Mouse (Mus musculus): ENCODE measurements around the gene S1pr1. TPM values are rescaled to one million over a fixed set of nuclear protein-coding genes. Genes with fewer than 3 reads are reported as not detected.

S1pr1 gene
- polyA plus RNA-seq, 1 experiment from 2014 or later: 22.8 TPM

DNA sequence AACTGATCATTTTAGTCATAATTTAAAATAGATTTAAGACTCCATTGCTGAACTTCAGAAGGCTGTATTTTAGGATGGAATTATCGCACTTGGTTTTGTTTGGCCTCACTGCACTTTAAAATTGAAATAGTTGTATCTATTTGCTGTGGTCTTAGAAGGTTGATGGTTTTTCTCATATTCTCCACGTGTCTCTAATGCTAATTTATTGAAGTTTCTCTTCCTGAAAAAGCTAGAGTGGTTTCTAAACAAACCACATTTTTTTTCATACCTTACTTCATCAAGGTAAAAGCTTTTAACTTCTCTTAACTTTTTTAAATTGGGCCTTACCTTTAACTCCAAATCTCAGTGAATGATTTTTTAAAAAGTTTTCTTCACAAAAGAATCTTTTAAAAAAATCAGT, 4.8 kb downstream of the S1pr1 start:
- Histone ChIP-seq H3K27me3 (peaks cover 15% of the 10 kb centered on the region), H3K36me3 (no peaks in the 10 kb centered on the region), H3K4me3 (no peak overlapping the region), H3K4me1 (replicated peaks) (peaks cover 33% of the 10 kb centered on the region), H3K9ac (no peak overlapping the region), H3K27ac (no peak overlapping the region), H3K9me3 (no peaks in the 10 kb centered on the region), H3K4me2 (no peak overlapping the region)
- ATAC-seq (ENCODE audit: low FRiP score): no peak
- 83% methylated on average over 2 of the region's 2 CpGs for WGBS

DNA sequence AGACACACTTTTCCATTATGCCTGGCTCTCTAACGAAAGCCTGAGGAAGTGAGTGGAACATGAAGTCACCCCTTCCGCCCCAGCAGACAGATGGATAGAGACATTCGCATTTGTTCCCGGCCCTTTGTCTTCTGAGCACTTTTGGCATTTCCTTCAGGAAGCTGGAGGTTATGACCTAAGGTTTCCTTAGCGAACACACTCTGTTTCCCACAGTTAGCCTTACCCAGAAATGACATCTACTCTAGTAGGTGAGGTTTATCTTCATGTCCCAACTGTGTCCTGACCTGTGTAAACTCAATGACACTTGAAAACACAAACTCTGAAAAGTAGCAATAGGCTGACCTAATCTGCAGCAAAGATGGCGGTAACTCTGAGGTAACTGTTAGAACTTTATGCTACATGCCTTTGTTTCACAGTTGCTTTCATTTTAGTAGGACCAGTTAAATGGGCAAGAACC, 5.7 kb downstream of the S1pr1 start:
- 89% methylated on average over 6 of the region's 6 CpGs for whole genome bisulfite sequencing
- no peak overlapping the region for H3K27ac ChIP-seq
- no peak overlapping the region for H3K4me2 ChIP-seq
- peaks cover 24% of the 10 kb centered on the region for H3K4me1 ChIP-seq (replicated peaks)
- H3K27me3 ChIP-seq: peaks cover 9% of the 10 kb centered on the region
- H3K9ac ChIP-seq: no peak overlapping the region
- H3K36me3 ChIP-seq: no peaks in the 10 kb centered on the region
- no peak overlapping the region for H3K4me3 ChIP-seq
- H3K9me3 ChIP-seq: no peaks in the 10 kb centered on the region
- no peak for ATAC-seq (ENCODE audit: low FRiP score)

DNA sequence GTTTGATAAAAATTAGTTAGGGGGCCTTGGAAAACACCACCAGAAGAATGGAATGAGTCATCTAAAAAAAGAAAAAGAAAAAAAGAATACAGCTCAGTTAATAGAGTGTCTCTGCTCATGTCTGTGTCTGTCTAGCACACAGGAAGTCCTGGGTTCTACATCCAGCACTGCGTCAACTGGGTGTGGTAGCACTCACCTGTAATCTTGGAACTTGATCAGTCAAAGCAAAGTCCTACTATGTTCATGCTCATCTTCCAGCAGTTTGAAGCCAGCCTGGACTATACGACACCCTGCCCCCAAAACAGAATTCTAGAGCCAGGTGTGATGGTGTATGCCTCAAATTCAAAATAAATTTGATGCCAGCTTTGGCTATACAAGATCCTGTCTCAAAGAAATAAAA, 8.1 kb downstream of the S1pr1 start:
- Histone ChIP-seq H3K36me3 (no peaks in the 10 kb centered on the region), H3K4me1 (replicated peaks) (0 out of 2 replicates have a peak, but pooled peaks cover 4% of the 10 kb centered on the region), H3K4me2 (no peak overlapping the region), H3K9me3 (no peaks in the 10 kb centered on the region), H3K4me3 (no peak overlapping the region), H3K9ac (no peak overlapping the region), H3K27ac (no peak overlapping the region), H3K27me3 (no peaks in the 10 kb centered on the region)
- WGBS: 95% methylated on average over 2 of the region's 2 CpGs
- ATAC-seq (ENCODE audit: low FRiP score): no peak

DNA sequence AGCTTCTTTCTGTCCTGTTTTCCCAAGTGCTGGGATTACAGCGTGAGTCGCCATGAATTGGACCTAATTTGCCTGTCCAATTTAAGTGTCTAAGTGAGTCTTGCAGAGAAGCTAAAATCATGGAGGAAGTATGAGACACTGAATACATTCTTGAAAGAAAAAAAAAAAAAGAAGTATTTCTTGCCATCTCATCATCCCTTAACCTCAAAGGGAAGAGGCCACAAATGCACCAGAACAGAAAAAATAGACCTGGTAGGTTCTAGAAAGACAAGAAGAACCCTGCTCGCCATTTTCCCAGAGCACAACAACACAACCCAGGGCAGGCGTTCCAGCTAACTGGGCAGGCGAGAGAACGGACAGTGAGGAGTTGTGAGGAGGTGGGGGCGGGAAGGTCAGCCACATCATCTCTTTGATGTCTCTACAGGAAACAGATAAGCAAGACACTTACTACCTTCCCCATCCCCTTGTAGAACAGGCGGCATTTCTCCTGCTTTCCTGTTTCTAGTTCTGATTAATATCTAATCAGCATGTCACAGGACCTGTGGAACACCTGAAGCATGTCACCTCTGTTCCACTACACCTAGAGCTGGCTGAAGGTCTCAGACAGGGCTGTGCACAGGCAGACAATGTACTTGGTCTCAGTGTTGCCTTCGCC, 10.5 kb downstream of the S1pr1 start:
- Histone ChIP-seq H3K9ac (no peak overlapping the region), H3K27ac (no peak overlapping the region), H3K4me2 (no peak overlapping the region), H3K36me3 (no peaks in the 10 kb centered on the region), H3K4me3 (no peak overlapping the region), H3K4me1 (replicated peaks) (no peaks in the 10 kb centered on the region), H3K9me3 (no peaks in the 10 kb centered on the region), H3K27me3 (no peaks in the 10 kb centered on the region)
- no peak for ATAC-seq (ENCODE audit: low FRiP score)
- 87% methylated on average over 9 of the region's 9 CpGs for WGBS

DNA sequence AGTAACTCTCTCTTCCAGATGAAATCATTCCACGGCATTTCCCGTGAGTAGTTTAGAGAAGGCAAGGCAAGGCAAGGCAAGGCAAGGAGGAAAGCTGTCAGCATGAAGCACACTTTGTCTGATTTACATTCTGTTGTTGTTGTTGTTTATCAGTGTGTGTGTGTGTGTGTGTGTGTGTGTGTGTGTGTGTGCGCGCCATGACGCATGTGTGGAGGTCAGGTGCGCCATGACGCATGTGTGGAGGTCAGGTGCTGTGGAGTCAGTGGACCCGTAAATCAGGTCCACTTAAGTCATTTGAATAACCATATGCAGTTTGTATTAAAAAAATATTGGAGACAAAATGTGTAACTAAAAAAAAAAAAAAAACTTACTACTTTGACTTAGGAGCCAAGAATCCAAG, 11.2 kb downstream of the S1pr1 start:
- H3K4me1 ChIP-seq (replicated peaks): no peaks in the 10 kb centered on the region
- no peak overlapping the region for H3K4me2 ChIP-seq
- H3K36me3 ChIP-seq: no peaks in the 10 kb centered on the region
- ATAC-seq (ENCODE audit: low FRiP score): no peak
- H3K9me3 ChIP-seq: no peaks in the 10 kb centered on the region
- H3K27ac ChIP-seq: no peak overlapping the region
- H3K27me3 ChIP-seq: no peaks in the 10 kb centered on the region
- WGBS: 97% methylated on average over 8 of the region's 8 CpGs
- no peak overlapping the region for H3K9ac ChIP-seq
- no peak overlapping the region for H3K4me3 ChIP-seq

DNA sequence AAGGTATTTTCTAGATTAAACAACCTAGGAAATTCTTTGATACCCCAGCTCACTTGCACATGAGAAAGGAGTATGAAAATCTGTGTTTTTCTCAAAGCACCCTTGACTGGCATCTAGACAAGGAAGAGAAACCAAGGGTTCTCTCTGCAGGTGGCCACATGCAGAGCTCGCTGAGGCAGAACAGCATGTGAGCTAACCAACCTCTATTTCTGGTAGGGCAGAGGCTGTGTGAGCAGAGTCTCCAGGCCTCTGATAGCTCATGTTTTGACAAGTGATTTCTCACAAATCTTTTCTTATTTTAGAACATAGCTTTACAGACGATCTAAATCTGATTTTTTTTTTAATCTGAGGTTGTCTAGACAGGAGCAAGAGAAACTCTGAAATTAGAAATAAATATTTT, 12.8 kb downstream of the S1pr1 start:
- Histone ChIP-seq H3K4me1 (replicated peaks) (no peaks in the 10 kb centered on the region), H3K4me2 (no peak overlapping the region), H3K9me3 (no peaks in the 10 kb centered on the region), H3K27me3 (no peaks in the 10 kb centered on the region), H3K36me3 (no peaks in the 10 kb centered on the region), H3K4me3 (no peak overlapping the region), H3K27ac (no peak overlapping the region), H3K9ac (no peak overlapping the region)
- ATAC-seq (ENCODE audit: low FRiP score): no peak
- WGBS: 69% methylated on average over 2 of the region's 2 CpGs

DNA sequence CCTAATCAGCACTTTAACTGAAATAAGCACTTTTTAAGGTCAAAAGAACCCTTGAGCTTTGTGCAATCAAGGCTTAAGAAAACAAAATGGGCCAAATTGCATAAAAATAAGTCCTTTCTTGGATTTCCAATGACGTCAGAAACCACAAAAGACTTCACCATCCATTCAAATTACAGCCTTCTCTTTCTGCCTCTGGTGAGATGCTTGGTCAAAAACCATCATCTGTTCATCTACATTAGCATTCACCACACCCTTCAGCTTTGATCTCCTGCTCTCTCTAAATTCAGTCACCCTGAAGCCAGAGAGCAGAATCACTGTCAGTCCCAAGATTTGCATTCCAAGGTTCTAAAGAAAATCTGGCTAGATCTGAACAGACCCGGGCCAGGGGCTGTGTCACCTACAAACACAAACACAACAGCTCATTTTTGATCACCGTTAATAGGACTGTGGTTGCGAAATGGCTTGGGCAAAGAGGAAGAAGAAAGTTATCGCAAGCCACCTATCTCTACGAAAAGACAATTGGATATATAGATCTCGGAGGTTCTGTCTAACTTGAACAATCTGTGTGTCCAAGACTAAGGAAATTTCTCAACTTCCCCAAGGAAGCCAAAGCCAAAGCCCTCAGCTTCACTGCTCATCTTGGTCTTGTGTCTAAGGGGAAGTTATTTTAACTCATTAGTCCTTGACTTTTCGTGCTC, 19.5 kb downstream of the S1pr1 start:
- 78% methylated on average over 8 of the region's 8 CpGs for WGBS
- H3K4me2 ChIP-seq: no peak overlapping the region
- H3K36me3 ChIP-seq: no peaks in the 10 kb centered on the region
- H3K27ac ChIP-seq: no peak overlapping the region
- H3K27me3 ChIP-seq: no peaks in the 10 kb centered on the region
- no peaks in the 10 kb centered on the region for H3K9me3 ChIP-seq
- no peak for ATAC-seq (ENCODE audit: low FRiP score)
- no peak overlapping the region for H3K9ac ChIP-seq
- H3K4me3 ChIP-seq: no peak overlapping the region
- H3K4me1 ChIP-seq (replicated peaks): no peaks in the 10 kb centered on the region

DNA sequence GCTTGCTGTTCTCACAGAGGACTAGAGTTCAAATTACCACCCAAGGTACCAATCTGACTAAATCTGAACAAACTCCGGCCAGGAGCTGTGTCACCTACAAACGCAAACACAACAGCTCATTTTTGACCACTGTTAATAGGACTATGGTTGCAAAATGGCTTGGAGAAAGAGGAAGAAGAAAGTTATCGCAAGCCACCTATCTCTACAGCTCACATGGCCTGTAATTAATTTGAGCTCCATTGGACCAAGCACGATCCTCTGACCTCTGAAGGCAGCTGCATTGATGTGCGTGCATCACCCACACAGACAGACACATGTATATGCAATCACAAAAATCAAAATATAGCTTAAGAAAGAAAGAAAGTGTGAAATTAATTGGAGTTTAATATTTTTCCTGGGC, 20.7 kb downstream of the S1pr1 start:
- H3K27me3 ChIP-seq: no peaks in the 10 kb centered on the region
- no peak overlapping the region for H3K4me2 ChIP-seq
- H3K4me1 ChIP-seq (replicated peaks): no peaks in the 10 kb centered on the region
- no peak overlapping the region for H3K4me3 ChIP-seq
- WGBS: 86% methylated on average over 5 of the region's 5 CpGs
- no peaks in the 10 kb centered on the region for H3K36me3 ChIP-seq
- H3K9ac ChIP-seq: no peak overlapping the region
- no peak for ATAC-seq (ENCODE audit: low FRiP score)
- no peaks in the 10 kb centered on the region for H3K9me3 ChIP-seq
- H3K27ac ChIP-seq: no peak overlapping the region

DNA sequence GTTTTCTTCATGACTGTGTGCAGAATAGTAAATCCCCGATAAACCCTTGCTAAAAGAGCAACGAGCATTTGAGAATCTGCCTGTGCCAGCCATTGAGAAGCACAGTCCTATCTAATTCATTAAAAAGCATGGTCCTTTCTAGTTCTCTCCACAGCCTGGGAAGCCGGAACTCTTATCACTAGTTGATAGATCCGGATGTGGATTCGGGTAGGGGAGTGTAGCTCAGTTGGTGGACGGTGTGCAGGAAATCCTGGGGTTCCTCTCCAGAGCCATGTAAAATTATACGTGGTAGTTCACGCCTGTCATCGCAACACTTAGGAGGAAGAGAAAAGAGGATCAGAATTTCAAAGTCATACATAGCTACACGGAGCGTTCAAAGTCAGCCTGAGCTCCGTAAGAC, 21.5 kb downstream of the S1pr1 start:
- H3K9me3 ChIP-seq: no peaks in the 10 kb centered on the region
- no peak overlapping the region for H3K4me3 ChIP-seq
- WGBS: 86% methylated on average over 12 of the region's 12 CpGs
- H3K36me3 ChIP-seq: no peaks in the 10 kb centered on the region
- H3K4me2 ChIP-seq: no peak overlapping the region
- ATAC-seq (ENCODE audit: low FRiP score): no peak
- no peaks in the 10 kb centered on the region for H3K27me3 ChIP-seq
- no peak overlapping the region for H3K9ac ChIP-seq
- no peaks in the 10 kb centered on the region for H3K4me1 ChIP-seq (replicated peaks)
- no peak overlapping the region for H3K27ac ChIP-seq

DNA sequence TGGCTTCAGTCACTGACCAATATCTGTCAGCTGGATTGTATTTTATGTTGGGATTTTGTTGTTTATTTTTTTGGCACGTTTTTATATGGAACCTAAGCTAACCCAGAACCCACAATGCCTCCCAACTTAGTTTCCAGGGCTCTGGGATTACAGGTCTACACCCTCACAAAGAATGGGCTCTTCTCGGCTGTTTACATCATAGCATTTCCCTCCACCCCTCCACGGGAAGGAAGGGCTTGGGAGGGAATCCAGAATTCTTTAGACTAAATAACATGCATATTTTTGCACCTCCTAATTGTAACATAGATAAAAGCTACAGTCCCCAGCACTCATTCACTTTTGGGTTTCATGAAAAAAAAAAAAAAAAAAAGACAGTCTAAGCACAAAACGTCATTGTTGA, 22.0 kb downstream of the S1pr1 start:
- Histone ChIP-seq H3K4me1 (replicated peaks) (no peaks in the 10 kb centered on the region), H3K27ac (no peak overlapping the region), H3K9me3 (no peaks in the 10 kb centered on the region), H3K4me2 (no peak overlapping the region), H3K27me3 (no peaks in the 10 kb centered on the region), H3K9ac (no peak overlapping the region), H3K36me3 (no peaks in the 10 kb centered on the region), H3K4me3 (no peak overlapping the region)
- 53% methylated on average over 4 of the region's 4 CpGs for WGBS
- no peak for ATAC-seq (ENCODE audit: low FRiP score)

DNA sequence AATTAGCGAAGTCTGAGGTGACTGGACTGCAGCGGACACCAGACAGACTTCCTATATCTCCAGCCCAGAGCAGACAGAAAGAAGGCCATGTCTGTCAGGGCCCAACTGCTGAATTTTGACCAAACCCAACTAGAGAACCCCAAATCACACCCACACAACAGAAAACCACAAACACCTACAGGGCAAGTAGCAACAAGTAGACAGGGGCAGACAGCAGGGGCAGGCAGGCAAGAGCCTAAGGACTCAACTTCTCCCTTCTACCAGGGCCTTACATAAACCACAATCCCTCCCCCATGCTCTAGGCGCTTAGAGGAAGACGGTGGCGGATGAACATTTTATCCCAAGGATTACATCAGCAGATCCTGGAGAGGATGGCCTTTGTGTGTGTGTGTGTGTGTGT, 22.5 kb downstream of the S1pr1 start:
- ATAC-seq (ENCODE audit: low FRiP score): no peak
- 92% methylated on average over 5 of the region's 5 CpGs for WGBS

DNA sequence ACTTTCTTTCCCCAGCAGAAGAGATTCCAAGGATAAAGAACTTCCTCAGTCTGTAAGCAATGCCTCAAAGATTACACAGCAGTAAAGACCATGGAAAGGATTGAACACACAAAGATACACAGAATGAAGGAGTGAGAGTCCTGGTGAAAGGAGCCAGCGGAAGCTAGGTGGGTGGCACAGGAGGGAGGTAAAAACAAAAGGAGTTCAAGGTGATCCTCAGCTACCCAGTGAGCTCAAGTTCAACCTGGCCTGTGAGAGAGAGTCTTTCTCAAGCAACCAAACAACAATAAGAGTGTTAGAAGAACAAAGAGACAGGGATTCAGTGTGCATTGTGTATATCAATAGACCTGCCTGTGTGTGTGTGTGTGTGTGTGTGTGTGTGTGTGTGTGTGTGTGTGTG, 25.0 kb downstream of the S1pr1 start:
- no peak overlapping the region for H3K4me2 ChIP-seq
- ATAC-seq (ENCODE audit: low FRiP score): no peak
- H3K4me1 ChIP-seq (replicated peaks): no peaks in the 10 kb centered on the region
- H3K27ac ChIP-seq: no peak overlapping the region
- no peaks in the 10 kb centered on the region for H3K36me3 ChIP-seq
- no peaks in the 10 kb centered on the region for H3K9me3 ChIP-seq
- no peaks in the 10 kb centered on the region for H3K27me3 ChIP-seq
- H3K9ac ChIP-seq: no peak overlapping the region
- H3K4me3 ChIP-seq: no peak overlapping the region
- WGBS: 74% methylated on average over 1 of the region's 1 CpGs

More for the DNA sequence above, 22.5 kb downstream of the S1pr1 start:
- H3K27ac ChIP-seq: no peak overlapping the region
- no peaks in the 10 kb centered on the region for H3K9me3 ChIP-seq
- H3K9ac ChIP-seq: no peak overlapping the region
- H3K4me1 ChIP-seq (replicated peaks): no peaks in the 10 kb centered on the region
- H3K4me3 ChIP-seq: no peak overlapping the region
- no peaks in the 10 kb centered on the region for H3K36me3 ChIP-seq
- no peak overlapping the region for H3K4me2 ChIP-seq
- no peaks in the 10 kb centered on the region for H3K27me3 ChIP-seq

DNA sequence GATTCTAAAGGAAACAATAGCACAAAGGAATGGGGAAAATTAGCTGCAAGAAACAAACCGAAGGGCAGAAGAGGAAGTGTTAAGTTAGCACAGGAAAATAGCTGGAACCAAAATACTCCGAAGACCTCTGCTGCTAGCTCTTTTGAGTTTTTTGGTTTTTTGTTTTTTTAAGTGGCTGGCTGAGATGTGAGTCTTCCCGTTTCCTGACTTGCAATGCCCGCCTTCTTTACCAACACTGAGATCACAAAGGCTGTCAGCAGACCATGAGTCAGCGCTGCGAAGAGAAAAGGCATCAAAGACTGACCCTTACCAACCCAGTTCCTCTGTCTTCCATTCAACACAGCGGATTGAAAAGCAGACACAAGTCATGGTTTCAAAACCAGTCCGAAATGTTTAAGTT, 25.5 kb downstream of the S1pr1 start:
- H3K9ac ChIP-seq: no peak overlapping the region
- no peaks in the 10 kb centered on the region for H3K27me3 ChIP-seq
- WGBS: 26% methylated on average over 8 of the region's 8 CpGs
- H3K4me3 ChIP-seq: no peak overlapping the region
- no peak overlapping the region for H3K27ac ChIP-seq
- H3K4me1 ChIP-seq (replicated peaks): no peaks in the 10 kb centered on the region
- H3K36me3 ChIP-seq: no peaks in the 10 kb centered on the region
- no peak overlapping the region for H3K4me2 ChIP-seq
- no peaks in the 10 kb centered on the region for H3K9me3 ChIP-seq
- no peak for ATAC-seq (ENCODE audit: low FRiP score)

Data from hindbrain, embryonic 13.5 days (tissue).